Mouse (Mus musculus): Measurements from ENCODE around the gene Pxk. TPM values are rescaled to one million over a fixed set of nuclear protein-coding genes. Genes with fewer than 3 reads are reported as not detected.

The Pxk gene
- polyA plus RNA-seq, 1 experiment: 21.9 TPM

- H3K4me3 ChIP-seq (replicated peaks; ENCODE audit: control insufficient read depth, low read depth, low read length): no peak overlapping the region
- 85% methylated on average over 13 of the region's 13 CpGs for WGBS
- no peak for TF ChIP-seq POLR2A (IDR thresholded peaks at IDR 0.05; ENCODE audit: borderline replicate concordance, control insufficient read depth, low read depth, low read length)
- TF ChIP-seq CTCF (IDR thresholded peaks at IDR 0.05; ENCODE audit: control insufficient read depth, insufficient read depth, low read length): no peak
These were observed 47.9 kb downstream of the Pxk start for GRCm38 (mm10) chr14:8145594-8146558.

GRCm38 (mm10) chr14:8146611-8147223, 48.7 kb downstream of the Pxk start:
- TF ChIP-seq CTCF (IDR thresholded peaks at IDR 0.05; ENCODE audit: control insufficient read depth, insufficient read depth, low read length): no peak
- TF ChIP-seq POLR2A (IDR thresholded peaks at IDR 0.05; ENCODE audit: borderline replicate concordance, control insufficient read depth, low read depth, low read length): no peak
- WGBS: 84% methylated on average over 11 of the region's 11 CpGs
- Histone ChIP-seq H3K4me3 (replicated peaks; ENCODE audit: control insufficient read depth, low read depth, low read length) (no peak overlapping the region), H3K4me1 (ENCODE audit: control insufficient read depth, insufficient read depth, low read length) (no peaks in the 10 kb centered on the region), H3K27ac (ENCODE audit: control insufficient read depth, insufficient read depth, low read depth, low read length, poor library complexity) (no peak overlapping the region)

More at GRCm38 (mm10) chr14:8145594-8146558, 47.9 kb downstream of the Pxk start:
- no peaks in the 10 kb centered on the region for H3K4me1 ChIP-seq (ENCODE audit: control insufficient read depth, insufficient read depth, low read length)
- no peak overlapping the region for H3K27ac ChIP-seq (ENCODE audit: control insufficient read depth, insufficient read depth, low read depth, low read length, poor library complexity)

- Histone ChIP-seq H3K4me3 (replicated peaks; ENCODE audit: control insufficient read depth, low read depth, low read length) (no peak overlapping the region), H3K27ac (ENCODE audit: control insufficient read depth, insufficient read depth, low read depth, low read length, poor library complexity) (no peak overlapping the region), H3K4me1 (ENCODE audit: control insufficient read depth, insufficient read depth, low read length) (no peaks in the 10 kb centered on the region; the same call in 1 of the 2 replicates)
- no peak for TF ChIP-seq POLR2A (IDR thresholded peaks at IDR 0.05; ENCODE audit: borderline replicate concordance, control insufficient read depth, low read depth, low read length)
- no peak for TF ChIP-seq CTCF (IDR thresholded peaks at IDR 0.05; ENCODE audit: control insufficient read depth, insufficient read depth, low read length)
- WGBS: 92% methylated on average over 8 of the region's 8 CpGs
These were observed 50.8 kb downstream of the Pxk start for GRCm38 (mm10) chr14:8148842-8149241.

GRCm38 (mm10) chr14:8151757-8152156, 53.7 kb downstream of the Pxk start:
- WGBS: 93% methylated on average over 5 of the region's 5 CpGs
- no peak overlapping the region for H3K27ac ChIP-seq (ENCODE audit: control insufficient read depth, insufficient read depth, low read depth, low read length, poor library complexity)
- no peak overlapping the region for H3K4me3 ChIP-seq (replicated peaks; ENCODE audit: control insufficient read depth, low read depth, low read length)
- no peaks in the 10 kb centered on the region; the same call in 1 of the 2 replicates for H3K4me1 ChIP-seq (ENCODE audit: control insufficient read depth, insufficient read depth, low read length)
- TF ChIP-seq CTCF (IDR thresholded peaks at IDR 0.05; ENCODE audit: control insufficient read depth, insufficient read depth, low read length) (no peak), POLR2A (IDR thresholded peaks at IDR 0.05; ENCODE audit: borderline replicate concordance, control insufficient read depth, low read depth, low read length) (no peak)

- H3K4me1 ChIP-seq (ENCODE audit: control insufficient read depth, insufficient read depth, low read length): no peaks in the 10 kb centered on the region; the same call in 1 of the 2 replicates
- 53% methylated on average over 3 of the region's 3 CpGs for WGBS
- TF ChIP-seq CTCF (IDR thresholded peaks at IDR 0.05; ENCODE audit: control insufficient read depth, insufficient read depth, low read length): no peak
- TF ChIP-seq POLR2A (IDR thresholded peaks at IDR 0.05; ENCODE audit: borderline replicate concordance, control insufficient read depth, low read depth, low read length): no peak
- H3K27ac ChIP-seq (ENCODE audit: control insufficient read depth, insufficient read depth, low read depth, low read length, poor library complexity): no peak overlapping the region
- H3K4me3 ChIP-seq (replicated peaks; ENCODE audit: control insufficient read depth, low read depth, low read length): no peak overlapping the region
These were observed 56.1 kb downstream of the Pxk start for GRCm38 (mm10) chr14:8154072-8154471.

GRCm38 (mm10) chr14:8156947-8157346, 58.9 kb downstream of the Pxk start:
- TF ChIP-seq CTCF (IDR thresholded peaks at IDR 0.05; ENCODE audit: control insufficient read depth, insufficient read depth, low read length): no peak
- TF ChIP-seq POLR2A (IDR thresholded peaks at IDR 0.05; ENCODE audit: borderline replicate concordance, control insufficient read depth, low read depth, low read length): no peak
- 54% methylated on average over 3 of the region's 3 CpGs for WGBS

GRCm38 (mm10) chr14:8158721-8159120, 60.7 kb downstream of the Pxk start:
- TF ChIP-seq CTCF (IDR thresholded peaks at IDR 0.05; ENCODE audit: control insufficient read depth, insufficient read depth, low read length): no peak
- no peak for TF ChIP-seq POLR2A (IDR thresholded peaks at IDR 0.05; ENCODE audit: borderline replicate concordance, control insufficient read depth, low read depth, low read length)
- WGBS: 79% methylated on average over 3 of the region's 3 CpGs
- Histone ChIP-seq H3K4me3 (replicated peaks; ENCODE audit: control insufficient read depth, low read depth, low read length) (no peak overlapping the region), H3K4me1 (ENCODE audit: control insufficient read depth, insufficient read depth, low read length) (no peaks in the 10 kb centered on the region), H3K27ac (ENCODE audit: control insufficient read depth, insufficient read depth, low read depth, low read length, poor library complexity) (no peak overlapping the region)

More at GRCm38 (mm10) chr14:8156947-8157346, 58.9 kb downstream of the Pxk start:
- no peak overlapping the region for H3K27ac ChIP-seq (ENCODE audit: control insufficient read depth, insufficient read depth, low read depth, low read length, poor library complexity)
- no peak overlapping the region for H3K4me3 ChIP-seq (replicated peaks; ENCODE audit: control insufficient read depth, low read depth, low read length)
- no peaks in the 10 kb centered on the region; the same call in 1 of the 2 replicates for H3K4me1 ChIP-seq (ENCODE audit: control insufficient read depth, insufficient read depth, low read length)

- Histone ChIP-seq H3K27ac (ENCODE audit: control insufficient read depth, insufficient read depth, low read depth, low read length, poor library complexity) (no peak overlapping the region), H3K4me1 (ENCODE audit: control insufficient read depth, insufficient read depth, low read length) (no peaks in the 10 kb centered on the region), H3K4me3 (replicated peaks; ENCODE audit: control insufficient read depth, low read depth, low read length) (no peak overlapping the region)
- TF ChIP-seq POLR2A (IDR thresholded peaks at IDR 0.05; ENCODE audit: borderline replicate concordance, control insufficient read depth, low read depth, low read length) (no peak), CTCF (IDR thresholded peaks at IDR 0.05; ENCODE audit: control insufficient read depth, insufficient read depth, low read length) (no peak)
- WGBS: 84% methylated on average over 3 of the region's 3 CpGs
These were observed 61.1 kb downstream of the Pxk start for GRCm38 (mm10) chr14:8159141-8159540.
